Mouse (Mus musculus) bone marrow macrophage, adult 2 months (primary cell): ENCODE measurements at regions not wholly inside any gene's neighbourhood (a gene's known extent, or its start where the extent isn't known, plus 50 kb on each side); places are given as distances from the start of the nearest gene placed in this dataset.

ENCODE experiments used
- CTCF ChIP-seq: IDR thresholded peaks from 2 replicates; pipeline ENCODE4 v1.5.1; 2012; ENCODE audit warnings: low read depth, mild to moderate bottlenecking, low read length, moderate library complexity
- POLR2A ChIP-seq: IDR thresholded peaks from 2 replicates; pipeline ENCODE4 v1.6.1; 2012; ENCODE audit warnings: mild to moderate bottlenecking, low read depth, low read length, borderline replicate concordance

- TF ChIP-seq POLR2A = no peak
- no peak for TF ChIP-seq CTCF
Observed at GRCm38 (mm10) chr10:19122221-19122620, 106.8 kb upstream of the Tnfaip3 start.
